Mouse (Mus musculus): ENCODE measurements around the gene Trio. TPM values are rescaled to one million over a fixed set of nuclear protein-coding genes. Genes with fewer than 3 reads are reported as not detected.

Gene Trio
- polyA plus RNA-seq, 1 experiment from 2014 or later = 42.1 TPM

DNA sequence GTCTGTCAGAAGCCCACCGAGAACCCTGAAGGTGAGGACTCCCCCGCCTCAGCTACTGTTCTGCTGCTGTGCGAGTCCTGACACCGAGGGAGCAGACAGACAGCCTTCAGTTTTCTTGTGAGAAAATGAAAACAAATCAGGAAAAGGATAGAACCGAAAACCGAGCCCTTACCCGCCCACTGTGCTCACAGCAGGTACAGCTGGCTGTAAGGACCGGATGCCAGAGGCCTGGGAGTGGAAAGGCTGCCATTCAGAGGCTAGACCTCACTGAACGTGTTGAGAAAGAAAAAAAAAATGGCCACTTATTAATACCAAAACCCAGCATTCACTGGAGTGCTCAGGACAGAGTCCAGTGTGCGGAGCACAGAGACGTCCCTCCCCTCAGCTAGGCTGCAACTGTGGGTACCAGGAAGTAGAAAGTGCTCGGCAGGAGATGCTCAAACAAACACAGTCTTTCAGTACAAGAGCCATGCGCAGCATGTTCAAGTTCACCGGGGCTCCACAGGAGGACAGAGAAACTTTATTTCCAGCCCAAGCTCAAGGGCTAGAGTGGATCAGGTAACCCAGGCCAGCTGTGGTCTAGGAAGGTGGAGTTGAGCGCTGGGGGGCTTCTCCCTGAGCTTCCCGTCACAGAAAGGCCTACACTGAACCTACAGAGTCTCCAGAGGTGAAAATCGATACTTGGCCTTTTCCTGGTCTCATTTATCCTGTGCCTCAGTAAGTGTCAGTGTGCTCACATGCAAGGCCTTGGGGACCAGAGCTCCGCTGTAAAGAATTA, 221.9 kb downstream of the Trio start:
- ATAC-seq (ENCODE audit: low FRiP score, low TSS enrichment) = no peak
- Histone ChIP-seq H3K9ac (ENCODE audit: low read depth, low read length) (no peak overlapping the region), H3K4me2 (replicated peaks; ENCODE audit: low read depth, low read length) (no peak overlapping the region), H3K36me3 (ENCODE audit: control insufficient read depth, insufficient read depth, low read length) (peaks cover 57% of the 10 kb centered on the region), H3K9me3 (ENCODE audit: control insufficient read depth, low read length) (no peaks in the 10 kb centered on the region), H3K27me3 (ENCODE audit: control insufficient read depth, insufficient read depth, low read length) (no peaks in the 10 kb centered on the region), H3K27ac (ENCODE audit: low read depth, low read length) (no peak overlapping the region), H3K4me1 (ENCODE audit: control insufficient read depth, insufficient read depth, low read length) (peaks cover 18% of the 10 kb centered on the region; the same call in 1 of the 2 replicates), H3K4me3 (ENCODE audit: low read length) (no peak overlapping the region)
- 58% methylated on average over 18 of the region's 18 CpGs for WGBS

DNA sequence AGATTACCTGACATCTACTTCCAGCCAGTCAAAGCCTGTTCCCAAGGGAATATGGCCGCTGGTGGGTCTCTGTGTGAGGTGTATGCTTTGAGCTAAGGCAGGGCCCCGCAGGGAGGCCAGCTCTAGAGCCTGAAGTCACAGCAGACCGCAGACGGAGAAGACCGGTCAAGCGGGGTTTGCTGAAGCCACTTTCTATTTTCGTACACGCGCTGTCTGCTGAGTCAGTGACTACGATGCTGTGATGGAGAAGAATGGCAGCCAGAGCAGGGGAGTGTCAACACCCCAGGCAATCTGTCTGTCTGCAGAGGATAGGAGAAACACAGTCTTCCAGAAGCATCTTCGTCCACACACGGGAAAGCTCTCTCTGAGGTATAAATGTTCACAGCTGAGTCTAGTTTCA, 223.4 kb downstream of the Trio start:
- ATAC-seq (ENCODE audit: low FRiP score, low TSS enrichment) = no peak
- H3K36me3 ChIP-seq (ENCODE audit: control insufficient read depth, insufficient read depth, low read length) = peaks cover 72% of the 10 kb centered on the region
- no peak overlapping the region for H3K27ac ChIP-seq (ENCODE audit: low read depth, low read length)
- 77% methylated on average over 12 of the region's 12 CpGs for WGBS
- no peak overlapping the region for H3K4me2 ChIP-seq (replicated peaks; ENCODE audit: low read depth, low read length)
- no peak overlapping the region for H3K4me3 ChIP-seq (ENCODE audit: low read length)
- no peak overlapping the region for H3K9ac ChIP-seq (ENCODE audit: low read depth, low read length)
- peaks cover 13% of the 10 kb centered on the region; the same call in 1 of the 2 replicates for H3K4me1 ChIP-seq (ENCODE audit: control insufficient read depth, insufficient read depth, low read length)
- H3K9me3 ChIP-seq (ENCODE audit: control insufficient read depth, low read length) = no peaks in the 10 kb centered on the region
- no peaks in the 10 kb centered on the region for H3K27me3 ChIP-seq (ENCODE audit: control insufficient read depth, insufficient read depth, low read length)

DNA sequence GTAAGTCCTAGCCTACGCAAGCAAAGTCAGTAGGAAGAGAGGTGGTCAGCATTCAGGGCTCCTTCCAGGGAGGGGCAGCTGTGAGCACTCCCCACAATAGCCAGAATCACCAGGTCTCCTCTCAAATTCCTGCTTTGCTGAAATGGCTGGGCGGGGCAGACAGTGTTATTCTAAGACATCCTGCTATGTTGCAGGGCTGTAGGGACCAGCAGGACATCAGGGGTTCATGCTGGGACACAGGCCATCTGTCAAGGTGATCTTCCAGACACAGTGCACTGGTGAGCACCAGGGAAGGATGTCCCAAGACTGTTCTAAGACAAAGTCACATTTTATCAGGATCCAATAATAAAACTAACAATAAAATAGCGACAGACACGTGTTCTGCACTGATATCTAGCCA, 224.5 kb downstream of the Trio start:
- H3K4me1 ChIP-seq (ENCODE audit: control insufficient read depth, insufficient read depth, low read length) = peaks cover 10% of the 10 kb centered on the region; the same call in 1 of the 2 replicates
- ATAC-seq (ENCODE audit: low FRiP score, low TSS enrichment) = no peak

DNA sequence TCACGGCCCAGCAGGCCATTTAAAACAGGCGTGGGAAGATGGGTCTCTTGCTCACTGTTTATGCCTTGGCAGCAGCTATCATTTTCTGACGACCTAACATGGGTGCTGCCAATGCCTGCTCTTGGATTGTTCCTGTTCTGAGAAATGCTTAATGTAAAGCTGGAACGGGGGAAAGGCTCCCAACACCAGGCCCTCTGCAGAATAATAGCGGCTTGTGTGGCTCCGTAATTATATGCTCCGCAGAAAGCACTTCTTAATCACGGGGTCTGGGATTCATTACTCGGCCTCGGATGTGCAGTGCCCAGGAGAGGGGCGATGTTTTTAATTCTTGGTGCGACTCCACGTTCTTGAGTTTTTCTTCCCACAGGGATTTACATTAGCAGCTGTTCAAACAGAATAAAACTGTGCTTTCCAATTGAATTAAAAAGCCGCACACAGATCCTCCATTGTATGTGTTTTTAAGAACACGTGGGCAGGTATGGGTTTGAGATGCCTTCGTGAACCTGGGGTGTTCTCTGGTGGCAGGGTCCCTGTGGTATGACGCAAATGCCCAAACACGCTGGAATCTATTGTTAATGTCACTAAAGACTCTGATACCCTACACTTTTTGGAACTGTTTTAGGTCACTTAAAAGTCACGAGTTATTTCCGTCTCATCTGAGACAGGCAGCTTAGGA, 228.0 kb downstream of the Trio start:
- Histone ChIP-seq H3K4me2 (replicated peaks; ENCODE audit: low read depth, low read length) (no peak overlapping the region), H3K9ac (ENCODE audit: low read depth, low read length) (no peak overlapping the region), H3K4me3 (ENCODE audit: low read length) (no peak overlapping the region), H3K4me1 (ENCODE audit: control insufficient read depth, insufficient read depth, low read length) (peaks cover 12% of the 10 kb centered on the region), H3K36me3 (ENCODE audit: control insufficient read depth, insufficient read depth, low read length) (peaks cover 43% of the 10 kb centered on the region), H3K27ac (ENCODE audit: low read depth, low read length) (no peak overlapping the region; the same call in 1 of the 2 replicates), H3K27me3 (ENCODE audit: control insufficient read depth, insufficient read depth, low read length) (no peaks in the 10 kb centered on the region), H3K9me3 (ENCODE audit: control insufficient read depth, low read length) (no peaks in the 10 kb centered on the region)
- 83% methylated on average over 20 of the region's 20 CpGs for WGBS
- no peak for ATAC-seq (ENCODE audit: low FRiP score, low TSS enrichment)

More for the DNA sequence above, 224.5 kb downstream of the Trio start:
- H3K27me3 ChIP-seq (ENCODE audit: control insufficient read depth, insufficient read depth, low read length) = no peaks in the 10 kb centered on the region
- no peaks in the 10 kb centered on the region for H3K9me3 ChIP-seq (ENCODE audit: control insufficient read depth, low read length)
- no peak overlapping the region for H3K9ac ChIP-seq (ENCODE audit: low read depth, low read length)
- H3K27ac ChIP-seq (ENCODE audit: low read depth, low read length) = no peak overlapping the region
- H3K4me2 ChIP-seq (replicated peaks; ENCODE audit: low read depth, low read length) = no peak overlapping the region
- peaks cover 73% of the 10 kb centered on the region for H3K36me3 ChIP-seq (ENCODE audit: control insufficient read depth, insufficient read depth, low read length)
- H3K4me3 ChIP-seq (ENCODE audit: low read length) = no peak overlapping the region
- 68% methylated on average over 4 of the region's 4 CpGs for WGBS

DNA sequence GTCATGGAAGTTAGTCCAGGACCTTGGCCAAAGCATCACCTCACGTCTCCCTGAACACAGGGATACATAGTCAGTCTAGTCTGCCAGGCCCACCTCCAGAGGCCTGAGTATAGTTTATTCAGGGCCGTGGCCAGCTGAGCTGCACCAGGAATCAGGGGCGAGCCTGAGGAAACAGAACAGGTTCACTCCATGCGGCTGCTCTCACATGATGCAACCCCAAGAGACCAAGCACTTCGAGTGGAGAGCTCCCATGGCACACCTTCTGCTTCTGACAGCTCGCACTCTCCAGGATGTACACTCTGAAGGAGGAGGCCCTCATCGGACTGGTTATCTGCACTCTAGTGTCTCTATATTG, 228.8 kb downstream of the Trio start:
- Histone ChIP-seq H3K27me3 (ENCODE audit: control insufficient read depth, insufficient read depth, low read length) (no peaks in the 10 kb centered on the region), H3K4me2 (replicated peaks; ENCODE audit: low read depth, low read length) (no peak overlapping the region), H3K9ac (ENCODE audit: low read depth, low read length) (no peak overlapping the region), H3K27ac (ENCODE audit: low read depth, low read length) (peak overlapping the region; percentile 67), H3K36me3 (ENCODE audit: control insufficient read depth, insufficient read depth, low read length) (peaks cover 35% of the 10 kb centered on the region), H3K9me3 (ENCODE audit: control insufficient read depth, low read length) (no peaks in the 10 kb centered on the region), H3K4me3 (ENCODE audit: low read length) (no peak overlapping the region), H3K4me1 (ENCODE audit: control insufficient read depth, insufficient read depth, low read length) (peaks cover 17% of the 10 kb centered on the region)
- ATAC-seq (ENCODE audit: low FRiP score, low TSS enrichment) = no peak
- WGBS = 73% methylated on average over 7 of the region's 7 CpGs

DNA sequence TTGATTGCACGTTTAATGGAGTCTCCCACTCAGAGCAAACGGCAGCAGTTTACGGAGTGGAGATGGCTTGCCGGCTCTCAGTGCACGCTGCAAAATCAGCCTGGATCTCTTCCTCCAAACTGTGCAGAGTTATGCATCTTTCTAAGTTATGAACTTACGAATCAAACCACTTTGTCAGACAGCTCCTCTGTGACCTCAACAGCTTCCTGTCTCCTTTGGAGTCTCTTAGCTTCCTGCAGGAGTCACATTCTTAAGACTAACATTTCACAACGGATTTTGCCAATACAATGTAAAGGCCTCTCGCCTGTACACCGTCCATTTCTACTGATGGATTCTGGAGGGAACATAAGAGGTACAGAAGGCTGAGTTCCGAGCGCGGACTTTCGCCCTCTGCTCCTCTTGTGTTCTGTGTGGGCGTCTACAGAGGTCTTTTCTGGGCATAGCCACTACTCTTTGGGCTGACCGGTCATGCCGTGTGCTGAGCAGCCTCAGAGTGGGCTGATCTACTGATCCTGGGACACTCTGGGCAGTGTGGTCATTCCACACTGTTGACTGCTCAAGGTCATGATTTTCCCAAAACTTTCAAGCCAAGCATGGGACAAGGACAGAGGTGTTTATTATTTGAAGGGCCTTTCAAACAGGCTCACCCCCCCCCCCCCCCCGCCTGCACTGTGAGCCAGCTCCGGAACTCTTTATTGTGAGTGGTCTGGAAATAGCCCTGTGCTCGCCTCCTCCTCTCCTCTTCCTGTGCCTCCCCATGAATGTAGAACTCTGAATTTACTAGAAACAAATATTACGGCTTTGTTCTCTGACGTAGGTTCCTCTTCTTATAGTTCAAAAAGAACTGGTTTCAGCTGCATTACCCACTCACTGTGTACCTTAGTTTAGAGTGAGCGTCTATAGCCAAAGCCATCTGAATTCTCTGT, 229.4 kb downstream of the Trio start:
- ATAC-seq (ENCODE audit: low FRiP score, low TSS enrichment) = no peak
- H3K9me3 ChIP-seq (ENCODE audit: control insufficient read depth, low read length) = no peaks in the 10 kb centered on the region
- 65% methylated on average over 22 of the region's 22 CpGs for WGBS
- no peaks in the 10 kb centered on the region for H3K27me3 ChIP-seq (ENCODE audit: control insufficient read depth, insufficient read depth, low read length)
- H3K4me2 ChIP-seq (replicated peaks; ENCODE audit: low read depth, low read length) = no peak overlapping the region
- H3K36me3 ChIP-seq (ENCODE audit: control insufficient read depth, insufficient read depth, low read length) = peaks cover 30% of the 10 kb centered on the region
- no peak overlapping the region for H3K4me3 ChIP-seq (ENCODE audit: low read length)
- H3K9ac ChIP-seq (ENCODE audit: low read depth, low read length) = no peak overlapping the region
- H3K4me1 ChIP-seq (ENCODE audit: control insufficient read depth, insufficient read depth, low read length) = peaks cover 17% of the 10 kb centered on the region
- peak overlapping the region; percentile 82 for H3K27ac ChIP-seq (ENCODE audit: low read depth, low read length)

DNA sequence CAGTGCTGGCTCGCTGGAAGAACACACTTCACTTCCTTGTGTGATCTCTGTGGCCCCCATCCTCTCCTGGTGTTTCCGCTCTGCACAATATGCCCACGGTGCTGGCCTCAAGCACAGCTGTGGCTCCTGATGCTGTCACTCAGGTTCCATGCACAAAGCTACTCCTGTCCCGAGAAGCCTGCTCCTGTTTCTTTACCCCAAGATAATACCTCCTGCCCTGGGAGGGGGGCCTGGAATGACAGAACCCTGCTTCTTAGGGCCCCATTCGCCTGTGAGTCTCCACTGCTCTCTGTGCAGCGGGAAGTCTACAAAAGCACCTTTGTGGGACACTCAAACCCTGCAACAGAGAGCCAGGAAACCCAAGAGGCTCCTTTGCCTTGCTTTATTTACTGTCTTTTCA, 232.4 kb downstream of the Trio start:
- no peak overlapping the region for H3K4me3 ChIP-seq (ENCODE audit: low read length)
- no peak overlapping the region for H3K4me2 ChIP-seq (replicated peaks; ENCODE audit: low read depth, low read length)
- 63% methylated on average over 6 of the region's 6 CpGs for WGBS
- H3K9me3 ChIP-seq (ENCODE audit: control insufficient read depth, low read length) = no peaks in the 10 kb centered on the region
- no peak overlapping the region; the same call in 1 of the 2 replicates for H3K27ac ChIP-seq (ENCODE audit: low read depth, low read length)
- H3K9ac ChIP-seq (ENCODE audit: low read depth, low read length) = 0 out of 2 replicates have a peak overlapping the region, but pooled peaks have one; percentile 12
- no peak for ATAC-seq (ENCODE audit: low FRiP score, low TSS enrichment)
- peaks cover 36% of the 10 kb centered on the region for H3K4me1 ChIP-seq (ENCODE audit: control insufficient read depth, insufficient read depth, low read length)
- no peaks in the 10 kb centered on the region for H3K27me3 ChIP-seq (ENCODE audit: control insufficient read depth, insufficient read depth, low read length)
- H3K36me3 ChIP-seq (ENCODE audit: control insufficient read depth, insufficient read depth, low read length) = peaks cover 11% of the 10 kb centered on the region

DNA sequence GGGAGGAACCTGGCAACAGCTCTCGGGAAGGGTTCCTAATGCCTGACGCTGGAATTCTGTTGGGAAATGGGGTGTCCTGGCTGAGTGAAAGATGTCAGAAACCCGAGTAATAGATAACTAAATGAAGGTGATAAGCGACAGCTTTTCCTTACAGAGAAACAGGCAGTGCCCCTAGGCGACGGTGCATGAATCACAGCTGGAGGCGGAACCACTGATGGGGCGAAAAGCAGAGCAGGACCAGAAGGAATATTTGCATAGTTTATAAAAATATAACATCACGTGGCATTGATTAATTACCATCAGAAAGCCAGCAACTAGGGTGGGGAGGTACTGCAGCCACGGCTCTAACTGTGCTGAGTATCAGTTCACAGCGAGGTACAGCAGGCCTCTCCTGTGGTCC, 233.2 kb downstream of the Trio start:
- Histone ChIP-seq H3K4me2 (replicated peaks; ENCODE audit: low read depth, low read length) (no peak overlapping the region), H3K27ac (ENCODE audit: low read depth, low read length) (no peak overlapping the region), H3K4me1 (ENCODE audit: control insufficient read depth, insufficient read depth, low read length) (peaks cover 39% of the 10 kb centered on the region), H3K36me3 (ENCODE audit: control insufficient read depth, insufficient read depth, low read length) (peaks cover 3% of the 10 kb centered on the region; the same call in 1 of the 2 replicates), H3K9ac (ENCODE audit: low read depth, low read length) (no peak overlapping the region), H3K9me3 (ENCODE audit: control insufficient read depth, low read length) (no peaks in the 10 kb centered on the region), H3K27me3 (ENCODE audit: control insufficient read depth, insufficient read depth, low read length) (no peaks in the 10 kb centered on the region), H3K4me3 (ENCODE audit: low read length) (no peak overlapping the region)
- WGBS = 45% methylated on average over 11 of the region's 11 CpGs
- no peak for ATAC-seq (ENCODE audit: low FRiP score, low TSS enrichment)

Measured in kidney, embryonic 14.5 days (tissue).